Mouse (Mus musculus): ENCODE results near the gene Loxl3.

- no peak for TF ChIP-seq POLR2A (IDR thresholded peaks at IDR 0.05; ENCODE audit: low read depth, low read length)
- TF ChIP-seq CTCF (conservative IDR thresholded peaks at IDR 0.05; ENCODE audit: insufficient read depth, insufficient read length, low read depth, low read length), result no peak
Observed at GRCm38 (mm10) chr6:83019044-83019443, 14.9 kb upstream of the Loxl3 start.

All from kidney, adult 2 months (tissue).